Mouse (Mus musculus) E14TG2a.4 (cell line): Measurements from ENCODE around the gene Ikzf5.

ENCODE experiments used
- CTCF ChIP-seq: conservative IDR thresholded peaks from 2 replicates; pipeline ENCODE4 v1.5.1; 2014; ENCODE audit warnings: low read length
- NANOG ChIP-seq: IDR thresholded peaks from 2 replicates; pipeline ENCODE4 v1.6.1; 2014; ENCODE audit warnings: borderline replicate concordance, low read length, mixed read lengths

GRCm38 (mm10) chr7:131424912-131425311 is 14.6 kb upstream of the Ikzf5 start:
- TF ChIP-seq CTCF, result no peak
- TF ChIP-seq NANOG, result no peak
